Mouse (Mus musculus) spleen, postnatal 0 days (tissue): Measurements from ENCODE around the gene Mtln. TPM values are rescaled to one million over a fixed set of nuclear protein-coding genes. Genes with fewer than 3 reads are reported as not detected.

ENCODE experiments used
- polyA plus RNA-seq: library from polyadenylated mRNA; unstranded; fragments of >200 nt; fragmentation: Nextera tagmentation; extraction: Ambion mirVana; gene quantifications from 2 replicates; pipeline ENCODE4 v1.2.1, GENCODE M21; 2015

Gene Mtln
- polyA plus RNA-seq: 25.7 and 27.5 TPM in 2 replicates

GRCm38 (mm10) chr2:127791919-127792603 lies at the start of gene Mtln:
TSS of gene Mtln (minus strand) at chr2:127792488.

GRCm38 (mm10) chr2:127838576-127838975 lies 46.3 kb upstream of the Mtln start, which contains the start of gene Acoxl:
TSS of gene Acoxl (plus strand) at chr2:127838876.

GRCm38 (mm10) chr2:127831401-127832102 lies 39.3 kb upstream of the Mtln start, which contains the start of gene Bub1:
TSS of gene Bub1 (minus strand) at chr2:127831865.

GRCm38 (mm10) chr2:127788440-127789116 lies 3.7 kb downstream of the Mtln start, which contains the start of gene Nphp1:
TSS of gene Nphp1 (minus strand) at chr2:127788897.

Other genes starting within 250 kb of the Mtln start
- 1.1 and 1.6 TPM in 2 replicates for gene Zfp661, start 205.4 kb downstream of the Mtln start, polyA plus RNA-seq
- 93.1 and 94.7 TPM in 2 replicates for gene Mrps5, start 205.3 kb downstream of the Mtln start, polyA plus RNA-seq
- gene Mal, start 135.8 kb downstream of the Mtln start, polyA plus RNA-seq: 0.35 and 1.1 TPM in 2 replicates
- gene Mall, start 62.6 kb downstream of the Mtln start, polyA plus RNA-seq: 0.49 and 0.55 TPM in 2 replicates
- 8.6 and 9.1 TPM in 2 replicates for gene Nphp1, start 3.6 kb downstream of the Mtln start, polyA plus RNA-seq
- 23.2 and 23.6 TPM in 2 replicates for gene Bub1, start 39.4 kb upstream of the Mtln start, polyA plus RNA-seq
- 0.07 and 0.12 TPM in 2 replicates for gene Acoxl, start 46.4 kb upstream of the Mtln start, polyA plus RNA-seq